Mouse (Mus musculus) olfactory bulb, adult 2 months (tissue): ENCODE measurements at regions not wholly inside any gene's neighbourhood (a gene's known extent, or its start where the extent isn't known, plus 50 kb on each side); places are given as distances from the start of the nearest gene placed in this dataset.
"Not testable (repeated sequence)": the region's sequence is repeated elsewhere in the genome, so short reads cannot be mapped to it uniquely, and the experiment has no call there.

ENCODE experiments used
- H3K27ac ChIP-seq: fragments of 200-500 bp; 2 replicates; pipeline ENCODE4 v1.5.1; 2012; ENCODE audit warnings: low read depth, low read length; ENCODE audit not compliant: insufficient read depth
- H3K4me1 ChIP-seq: fragments of 200-500 bp; 2 replicates; pipeline ENCODE4 v1.6.1; 2012; ENCODE audit warnings: low read length; ENCODE audit not compliant: control insufficient read depth, insufficient read depth
- H3K4me3 ChIP-seq: fragments of 200-500 bp; 2 replicates; pipeline ENCODE4 v1.5.1; 2012; ENCODE audit warnings: mild to moderate bottlenecking, low read depth, low read length, moderate library complexity; ENCODE audit not compliant: insufficient read depth
- CTCF ChIP-seq: fragments of 200-500 bp; IDR thresholded peaks from 2 replicates; pipeline ENCODE4 v1.5.1; 2012; ENCODE audit warnings: low read depth, mild to moderate bottlenecking, low read length, moderate library complexity; ENCODE audit not compliant: insufficient read depth
- POLR2A ChIP-seq: fragments of 200-500 bp; IDR thresholded peaks from 2 replicates; pipeline ENCODE4 v1.6.1; 2012; ENCODE audit warnings: mild to moderate bottlenecking, low read depth, low read length, moderate library complexity; ENCODE audit not compliant: insufficient read depth
- WGBS: fragments of 180-500 bp; shearing (Covaris S2); methylation state at CpG from one replicate; pipeline ENCODE4 v1.1.7; 2018; 5-methylcytosine and 5-hydroxymethylcytosine counted together

DNA sequence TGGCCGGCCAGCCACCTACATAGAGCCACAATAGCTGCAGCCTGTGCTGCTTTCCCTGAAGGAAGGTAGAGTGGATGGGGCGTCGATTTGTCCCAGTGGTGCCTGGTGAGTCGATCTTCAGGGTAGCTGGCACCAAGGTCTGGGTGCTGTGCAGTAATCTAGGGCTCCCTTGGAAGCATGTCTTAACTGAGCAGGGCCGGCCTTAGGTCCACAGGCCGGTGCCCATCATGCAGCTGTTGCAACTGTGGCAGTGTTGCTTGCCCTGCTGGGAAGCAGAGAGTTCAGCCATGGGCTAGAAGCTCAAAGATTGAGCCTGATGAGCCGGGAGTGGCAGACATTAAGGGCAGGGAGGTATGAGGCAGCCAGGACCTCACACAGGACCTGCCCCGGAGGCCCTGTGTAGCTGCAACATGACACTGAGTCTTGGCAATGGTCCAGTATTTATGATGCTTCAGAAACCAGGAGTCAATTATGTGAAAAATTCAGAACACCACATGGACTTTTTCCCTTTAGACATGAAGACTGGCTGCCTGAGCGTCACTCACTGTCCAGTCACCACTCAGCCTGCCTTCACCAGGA is 488.3 kb upstream of the Dab2 start:
- no peaks in the 10 kb centered on the region for H3K4me1 ChIP-seq
- H3K27ac ChIP-seq: no peak overlapping the region
- TF ChIP-seq CTCF (no peak), POLR2A (no peak)
- H3K4me3 ChIP-seq: no peak overlapping the region
- 86% methylated on average over 9 of the region's 9 CpGs for WGBS

DNA sequence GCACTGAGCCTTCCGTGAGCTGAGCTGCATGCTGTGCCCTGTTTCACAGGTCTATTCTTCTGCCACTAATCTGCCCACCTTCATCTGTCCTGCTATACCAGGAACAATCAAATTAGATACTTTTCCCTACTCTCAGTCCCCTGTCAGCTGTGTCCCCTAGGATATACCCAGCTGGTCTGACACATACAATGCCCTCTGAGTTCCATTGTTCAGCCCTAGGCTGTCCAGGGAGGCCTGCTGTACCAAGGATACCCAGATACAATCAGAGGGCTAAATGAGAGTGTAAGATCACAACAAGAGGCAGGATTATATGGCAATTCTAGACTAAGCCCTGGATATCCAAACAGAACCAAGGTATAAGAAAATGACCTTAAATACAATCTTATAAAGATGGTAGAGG is 487.6 kb upstream of the Dab2 start:
- Histone ChIP-seq H3K4me3 (no peak overlapping the region), H3K4me1 (no peaks in the 10 kb centered on the region), H3K27ac (no peak overlapping the region)
- WGBS: 86% methylated on average over 1 of the region's 1 CpGs
- TF ChIP-seq POLR2A: no peak
- TF ChIP-seq CTCF: no peak

- no peak overlapping the region for H3K27ac ChIP-seq
- H3K4me1 ChIP-seq: no peaks in the 10 kb centered on the region
- TF ChIP-seq POLR2A: no peak
- no peak for TF ChIP-seq CTCF
- 74% methylated on average over 7 of the region's 7 CpGs for WGBS
- H3K4me3 ChIP-seq: no peak overlapping the region
Measured at GRCm38 (mm10) chr15:5817901-5818576, 481.5 kb upstream of the Dab2 start.

DNA sequence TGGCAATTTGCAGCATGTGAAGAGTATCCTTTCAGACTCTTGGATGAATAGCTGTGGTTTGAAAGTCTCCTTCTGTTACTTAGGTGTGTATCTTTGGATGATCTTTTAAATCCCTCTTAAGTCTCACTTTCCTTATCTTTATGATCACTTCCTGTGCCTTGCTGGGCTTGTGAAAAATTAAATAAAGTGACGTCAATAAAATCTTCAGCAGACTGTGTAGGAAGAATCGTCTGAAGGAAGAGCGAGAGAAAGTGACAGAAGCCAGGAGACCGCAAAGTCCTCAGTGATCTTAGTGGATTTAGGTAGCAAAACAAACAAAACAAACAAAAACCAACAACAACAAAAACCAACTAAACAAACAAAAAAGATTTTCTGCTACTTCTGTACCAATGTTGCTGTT is 459.6 kb upstream of the Dab2 start:
- no peak overlapping the region for H3K4me3 ChIP-seq
- H3K4me1 ChIP-seq: no peaks in the 10 kb centered on the region
- H3K27ac ChIP-seq: no peak overlapping the region
- 91% methylated on average over 4 of the region's 4 CpGs for WGBS
- TF ChIP-seq POLR2A (no peak), CTCF (no peak)

- WGBS: 93% methylated on average over 15 of the region's 15 CpGs
- H3K4me3 ChIP-seq: not testable (repeated sequence)
Measured at GRCm38 (mm10) chr15:5841369-5842149, 458.0 kb upstream of the Dab2 start.

GRCm38 (mm10) chr15:5846571-5846970 is 453.0 kb upstream of the Dab2 start:
- H3K27ac ChIP-seq: no peak overlapping the region
- 87% methylated on average over 5 of the region's 5 CpGs for WGBS
- H3K4me3 ChIP-seq: no peak overlapping the region
- no peaks in the 10 kb centered on the region for H3K4me1 ChIP-seq
- TF ChIP-seq POLR2A (no peak), CTCF (no peak)

More at GRCm38 (mm10) chr15:5841369-5842149, 458.0 kb upstream of the Dab2 start:
- H3K27ac ChIP-seq, H3K4me1 ChIP-seq: not testable (repeated sequence)

DNA sequence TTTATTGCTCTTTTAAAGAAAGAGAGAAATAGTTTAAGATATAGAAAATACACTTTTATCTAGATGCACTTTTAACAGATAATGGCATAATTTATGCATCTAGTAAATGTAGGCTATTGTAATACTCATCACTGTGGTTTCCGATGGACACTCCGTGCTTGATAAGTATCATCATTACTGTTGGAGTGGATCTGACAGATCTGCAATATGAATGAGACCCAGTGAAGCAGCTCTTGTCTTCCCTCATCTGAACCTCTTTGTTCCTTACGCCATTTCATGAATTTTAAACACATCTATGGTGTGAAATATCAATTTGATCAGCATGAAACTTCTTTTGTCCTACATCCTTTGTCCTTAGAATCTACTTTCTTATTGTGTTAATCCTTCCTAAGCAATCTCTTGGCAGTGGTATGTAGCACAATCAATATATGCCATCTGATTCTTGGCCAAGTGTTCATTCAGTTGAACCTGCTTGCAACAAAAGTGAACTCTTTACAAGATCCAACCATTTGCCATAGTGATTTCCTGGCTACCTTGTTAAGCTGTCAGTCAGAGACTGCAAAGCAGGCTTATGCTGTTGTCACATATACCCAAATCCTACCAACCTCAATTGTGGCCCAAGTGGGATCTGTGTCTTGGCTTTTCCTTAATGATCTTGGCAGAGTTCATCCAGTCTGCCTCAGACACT is 452.0 kb upstream of the Dab2 start:
- Histone ChIP-seq H3K4me1 (no peaks in the 10 kb centered on the region), H3K27ac (no peak overlapping the region), H3K4me3 (no peak overlapping the region)
- no peak for TF ChIP-seq CTCF
- no peak for TF ChIP-seq POLR2A
- 67% methylated on average over 3 of the region's 3 CpGs for WGBS

DNA sequence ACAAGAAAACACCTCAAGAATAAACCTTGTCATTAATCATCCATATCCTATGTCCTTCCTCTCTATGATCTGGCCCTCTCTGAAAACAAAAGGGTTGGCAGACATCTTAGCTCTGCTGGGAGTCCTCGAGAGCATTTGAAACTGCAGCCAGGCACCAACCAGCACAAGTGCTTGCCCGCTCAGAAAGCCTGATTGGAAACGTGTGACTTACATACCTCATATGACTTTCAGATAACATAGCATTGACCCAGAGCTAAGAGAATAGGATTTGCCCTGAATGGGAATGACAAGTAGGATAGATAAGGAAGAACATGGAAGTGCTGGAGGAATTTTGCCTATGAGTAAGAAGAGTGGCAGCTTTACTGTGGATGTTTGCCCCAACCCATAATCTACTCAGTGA is 447.1 kb upstream of the Dab2 start:
- Histone ChIP-seq H3K27ac (no peak overlapping the region), H3K4me1 (no peaks in the 10 kb centered on the region), H3K4me3 (no peak overlapping the region)
- TF ChIP-seq CTCF (no peak), POLR2A (no peak)
- 67% methylated on average over 3 of the region's 3 CpGs for WGBS

DNA sequence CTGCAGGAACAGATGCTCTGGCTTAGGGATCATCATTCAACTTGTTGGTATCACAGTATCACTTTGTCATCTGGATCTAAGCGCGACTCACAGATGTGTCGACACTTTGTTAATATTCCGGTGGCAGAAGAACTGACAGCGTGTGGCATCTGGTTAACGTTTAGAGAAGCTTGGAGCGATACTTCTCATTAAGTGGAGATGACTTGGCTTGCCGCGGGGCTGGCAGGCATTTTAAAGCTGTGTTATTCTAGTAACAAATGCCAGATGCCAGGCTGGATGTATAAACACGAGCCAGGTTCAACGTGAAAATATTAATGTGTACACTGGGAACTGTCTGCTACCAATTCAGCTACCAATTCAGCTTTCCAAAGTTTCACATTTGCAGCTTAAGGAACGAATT is 430.3 kb upstream of the Dab2 start:
- no peak for TF ChIP-seq POLR2A
- no peak for TF ChIP-seq CTCF
- no peak overlapping the region for H3K4me3 ChIP-seq
- no peak overlapping the region for H3K27ac ChIP-seq
- WGBS: 69% methylated on average over 12 of the region's 12 CpGs
- no peaks in the 10 kb centered on the region for H3K4me1 ChIP-seq
